Mouse (Mus musculus): ENCODE results near the gene Ctsw.

Ctsw gene

DNA sequence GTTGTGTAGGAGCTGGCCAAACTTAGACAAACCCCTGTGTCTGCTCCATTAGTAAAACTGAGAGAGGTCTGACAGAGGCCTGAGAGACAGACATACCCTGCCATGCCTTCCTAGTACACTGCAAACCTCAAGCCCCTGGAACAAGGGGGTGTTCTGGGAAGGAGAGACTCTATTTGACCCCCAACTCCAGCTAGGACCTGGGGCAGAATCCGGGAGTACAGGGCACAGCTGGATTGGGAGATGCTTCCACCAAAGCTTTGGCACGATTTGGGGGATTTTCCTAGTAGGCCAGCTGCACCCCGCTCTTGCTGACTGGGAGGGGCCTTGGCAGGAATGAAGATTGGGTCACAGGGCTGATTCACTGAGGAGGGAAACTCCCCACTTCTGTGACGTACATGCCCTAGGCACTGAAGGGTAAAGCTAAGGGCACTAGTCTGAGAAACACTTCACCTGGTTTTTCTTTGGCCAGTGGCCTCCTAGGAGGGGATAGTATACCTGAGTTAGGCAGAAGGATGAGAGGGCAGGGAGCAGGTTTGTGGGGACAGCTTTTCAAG, 36.3 kb downstream of the Ctsw start:
- DNase-seq (ENCODE audit: extremely low spot score) = no peak

DNA sequence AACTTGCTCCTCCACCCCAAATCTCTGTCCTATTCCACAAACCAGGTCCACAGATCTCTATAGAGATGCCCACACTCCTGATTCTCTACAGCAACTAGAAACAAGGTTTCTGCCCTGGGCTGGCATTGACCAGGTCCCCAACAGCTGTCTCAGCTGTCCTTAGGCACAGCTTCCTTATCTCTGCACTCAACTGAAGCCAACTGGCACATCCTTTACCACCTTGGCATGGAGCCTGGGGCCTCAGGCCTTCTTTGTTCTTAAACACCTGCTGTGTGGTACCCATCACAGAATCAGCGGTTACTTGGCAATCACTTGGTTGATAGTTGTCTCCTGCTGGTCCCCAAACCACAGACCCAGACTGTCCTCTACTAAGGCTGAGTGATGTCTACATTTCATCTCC, 37.9 kb downstream of the Ctsw start:
- no peak for DNase-seq (ENCODE audit: extremely low spot score)

- DNase-seq (ENCODE audit: extremely low spot score) = no peak
Measured at GRCm38 (mm10) chr19:5429806-5430205, 38.5 kb downstream of the Ctsw start.

- no peak for DNase-seq (ENCODE audit: extremely low spot score)
Measured at GRCm38 (mm10) chr19:5429219-5429618, 39.1 kb downstream of the Ctsw start.

- no peak for DNase-seq (ENCODE audit: extremely low spot score)
Measured at GRCm38 (mm10) chr19:5428083-5428482, 40.2 kb downstream of the Ctsw start.

DNA sequence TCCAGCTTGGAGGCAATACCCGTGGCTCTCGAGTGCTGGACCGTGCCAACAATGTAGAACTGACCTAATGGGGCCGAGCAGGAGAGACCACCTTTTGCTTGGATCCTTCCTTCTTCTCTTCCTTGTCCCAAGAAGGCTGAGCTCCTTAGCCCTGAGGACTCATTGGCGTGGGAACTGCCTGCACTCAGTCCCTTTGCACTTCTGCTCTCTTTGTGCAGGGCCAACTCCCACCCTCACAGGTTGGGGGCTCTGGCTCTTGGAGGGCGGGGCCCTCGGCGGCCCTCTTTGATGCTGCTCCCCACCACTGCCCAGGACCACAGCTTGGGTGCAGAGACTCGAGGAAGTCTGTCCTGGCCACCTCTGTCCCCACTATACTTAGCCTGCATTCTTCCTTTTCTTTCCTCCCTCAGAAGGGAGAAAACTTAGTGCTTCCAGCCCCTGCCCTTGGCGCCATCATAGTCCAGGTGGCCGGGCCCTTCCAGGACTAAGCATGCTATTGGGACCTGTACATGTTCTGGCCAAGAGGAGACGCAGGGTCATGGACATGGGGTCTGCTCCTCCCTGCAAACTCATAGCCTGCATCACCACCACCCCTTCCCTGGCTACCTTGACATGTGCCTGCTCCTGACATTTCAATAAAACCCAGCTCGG, 41.5 kb downstream of the Ctsw start:
- DNase-seq (ENCODE audit: extremely low spot score) = no peak

DNA sequence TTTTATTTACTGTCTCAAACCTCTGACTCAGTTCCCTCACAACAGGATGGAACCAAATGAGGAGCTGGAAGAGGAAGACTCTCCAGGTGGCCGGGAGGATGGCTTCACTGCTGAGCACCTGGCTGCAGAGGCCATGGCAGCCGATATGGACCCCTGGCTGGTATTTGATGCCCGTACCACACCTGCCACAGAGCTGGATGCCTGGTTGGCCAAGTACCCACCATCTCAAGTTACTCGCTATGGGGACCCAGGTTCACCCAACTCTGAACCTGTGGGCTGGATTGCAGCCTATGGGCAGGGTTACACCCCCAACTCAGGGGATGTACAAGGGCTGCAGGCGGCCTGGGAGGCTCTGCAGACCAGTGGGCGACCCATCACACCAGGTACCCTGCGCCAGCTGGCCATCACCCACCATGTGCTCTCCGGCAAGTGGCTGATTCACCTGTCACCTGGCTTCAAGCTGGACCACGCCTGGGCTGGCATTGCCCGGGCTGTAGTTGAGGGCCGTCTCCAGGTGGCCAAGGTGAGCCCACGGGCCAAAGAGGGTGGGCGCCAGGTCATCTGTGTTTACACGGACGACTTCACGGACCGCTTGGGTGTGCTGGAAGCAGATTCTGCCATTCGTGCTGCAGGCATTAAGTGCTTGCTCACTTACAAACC, 42.3 kb downstream of the Ctsw start:
- DNase-seq (ENCODE audit: extremely low spot score) = no peak

GRCm38 (mm10) chr19:5424782-5425741, 43.2 kb downstream of the Ctsw start, which contains the start of the genes Drap1 and AI837181:
Drap1 (minus strand) TSS chr19:5424979.
AI837181 (plus strand) TSS chr19:5425144.
- peak; percentile 99 for DNase-seq (ENCODE audit: extremely low spot score)

GRCm38 (mm10) chr19:5424092-5424781, 44.1 kb downstream of the Ctsw start:
- DNase-seq (ENCODE audit: extremely low spot score) = no peak

DNA sequence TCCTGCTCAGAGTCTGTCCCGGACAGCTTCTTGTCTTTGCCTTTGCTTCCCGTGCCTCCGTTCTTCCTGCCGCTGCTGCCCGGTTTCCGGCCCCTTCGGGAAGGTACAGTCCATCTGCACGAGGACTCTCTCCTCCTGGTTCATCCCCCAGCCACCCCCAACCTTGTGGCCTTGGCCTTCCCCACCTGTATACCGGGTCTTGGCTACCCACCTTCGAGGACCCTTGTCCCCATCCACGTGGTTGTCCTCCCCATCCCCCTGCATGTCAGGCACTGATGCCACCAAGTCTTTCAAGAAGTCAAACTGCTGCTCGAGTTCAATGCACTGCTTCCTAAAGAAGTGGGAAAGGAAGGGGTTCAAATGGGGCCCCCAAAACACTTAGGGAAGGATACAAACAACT, 44.7 kb downstream of the Ctsw start:
- DNase-seq (ENCODE audit: extremely low spot score) = no peak

- no peak for DNase-seq (ENCODE audit: extremely low spot score)
Measured at GRCm38 (mm10) chr19:5422895-5423443, 45.3 kb downstream of the Ctsw start.

DNA sequence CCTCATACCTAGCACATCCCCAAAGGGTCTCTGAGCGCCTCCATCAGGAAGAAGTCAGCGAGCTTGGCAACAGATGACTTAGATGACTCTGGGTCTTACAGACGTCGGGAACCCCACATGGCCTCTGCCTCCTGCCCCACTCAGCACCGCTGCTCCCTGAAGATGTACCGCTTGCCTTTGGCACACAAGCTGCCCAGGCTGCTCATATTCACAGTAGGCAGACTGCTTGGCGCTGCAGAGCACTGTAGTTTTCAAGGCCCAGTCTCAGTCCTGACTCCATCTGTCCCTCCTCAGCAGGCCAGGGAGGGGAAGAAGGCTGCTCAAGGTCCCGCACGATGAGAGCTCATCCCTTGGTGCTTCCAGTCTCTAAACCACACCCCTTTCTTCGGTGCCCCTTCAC, 46.0 kb downstream of the Ctsw start:
- DNase-seq (ENCODE audit: extremely low spot score) = no peak

DNA sequence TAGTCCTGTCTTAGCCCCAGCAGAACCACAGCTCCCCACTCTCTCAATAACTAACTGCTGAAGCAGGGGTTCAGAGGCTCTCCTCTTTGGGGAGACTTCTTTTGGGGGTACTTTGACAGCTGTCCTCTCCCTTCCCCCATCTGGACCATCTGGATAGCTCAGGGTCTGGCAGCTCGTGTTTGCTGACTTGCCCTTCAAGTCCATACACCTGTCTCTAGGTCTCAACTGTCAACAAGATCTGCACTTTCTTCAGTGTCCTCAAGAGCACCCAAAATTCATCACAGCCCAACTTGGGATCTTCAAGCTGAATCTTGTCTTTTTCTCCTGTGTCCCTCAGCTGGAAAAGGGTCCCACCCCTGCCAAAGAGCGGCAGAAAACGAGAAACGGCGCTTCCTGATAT, 46.5 kb downstream of the Ctsw start:
- DNase-seq (ENCODE audit: extremely low spot score) = no peak

DNA sequence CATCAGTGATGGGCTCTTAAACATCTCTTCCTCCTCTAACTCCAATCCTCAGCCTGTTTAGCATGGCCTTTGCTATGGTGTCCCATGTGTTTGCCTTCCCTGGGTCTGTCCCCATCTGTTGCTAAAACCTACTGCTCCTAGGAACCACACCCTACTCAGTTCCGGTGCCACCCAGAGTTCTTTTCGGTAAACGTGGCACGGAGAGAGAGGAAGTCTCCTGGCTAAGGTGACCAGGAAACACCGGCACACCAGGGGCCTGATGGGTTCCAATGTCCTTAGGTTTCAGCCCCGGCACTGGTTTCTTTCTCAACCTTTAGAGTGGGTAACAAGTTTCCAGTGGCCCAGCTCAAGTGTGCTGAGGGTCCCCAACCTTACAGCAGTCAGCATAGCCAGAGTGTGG, 47.7 kb downstream of the Ctsw start:
- no peak for DNase-seq (ENCODE audit: extremely low spot score)

DNA sequence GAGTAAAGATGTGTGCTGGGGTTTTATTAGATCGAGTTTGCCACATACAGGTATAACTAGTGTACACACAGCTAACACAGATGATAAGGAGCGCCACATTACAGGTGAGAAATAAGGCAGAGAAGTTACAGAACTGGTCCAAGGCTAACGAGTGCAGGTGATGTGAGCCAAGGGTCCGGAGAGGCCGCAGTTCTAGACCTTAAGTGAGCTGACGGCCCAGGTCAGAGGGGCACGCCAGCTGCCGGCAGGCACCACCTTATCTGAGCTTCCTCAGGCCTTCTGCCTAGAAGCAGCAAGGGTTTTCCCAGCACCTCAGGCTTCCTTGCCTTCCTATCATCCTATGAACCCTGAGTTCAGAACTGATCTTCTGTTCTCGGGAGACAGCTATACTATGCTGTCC, 48.7 kb downstream of the Ctsw start:
- DNase-seq (ENCODE audit: extremely low spot score) = no peak

GRCm38 (mm10) chr19:5418750-5419466, 49.4 kb downstream of the Ctsw start:
- no peak for DNase-seq (ENCODE audit: extremely low spot score)

All from embryo, embryonic 9.5 days (tissue).